Mouse (Mus musculus): ENCODE data around the gene Osm.
A peak's percentile ranks its signal among the peaks of the same experiment; 100 is the strongest.

Gene Osm

DNA sequence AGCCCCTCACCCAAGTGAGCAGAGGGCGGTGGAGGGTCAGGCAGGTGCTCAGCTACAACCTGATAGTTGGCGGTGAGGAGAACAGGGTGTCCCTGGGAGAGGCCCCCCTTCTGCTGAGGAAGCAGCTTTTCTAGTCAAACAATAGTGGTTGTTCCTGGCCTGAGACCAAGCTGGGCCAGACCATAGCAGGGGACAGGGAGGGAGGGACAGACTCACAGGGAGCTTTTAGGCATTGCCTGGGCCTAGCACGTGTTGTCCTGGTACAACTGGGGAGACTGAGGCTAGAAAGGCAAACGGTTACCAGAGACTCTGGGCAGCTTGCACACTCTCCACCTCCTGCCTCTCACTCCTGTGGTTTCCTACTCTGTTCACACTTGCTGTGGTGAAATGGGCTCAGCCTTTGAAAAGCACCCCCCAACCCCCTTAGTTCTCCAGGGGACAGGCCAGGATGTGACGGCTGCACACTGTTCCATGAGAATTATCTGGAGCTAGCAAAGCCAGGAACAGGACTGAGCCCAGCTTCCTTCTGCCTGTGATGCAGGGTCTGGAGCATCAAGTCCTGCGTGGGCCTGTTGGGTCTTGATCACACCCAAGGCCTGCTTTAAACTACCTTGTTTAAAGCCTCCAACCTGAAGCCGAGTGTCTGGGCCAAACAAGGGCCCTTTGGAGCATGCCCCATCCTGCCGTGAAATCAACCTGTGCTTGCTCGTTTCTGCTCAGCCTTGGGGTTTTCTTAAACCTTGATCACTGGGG lies 19.8 kb upstream of the Osm start:
- DNase-seq = peak; percentile 84 to 91

GRCm38 (mm10) chr11:4217914-4218629 lies 18.1 kb upstream of the Osm start, which contains the start of gene Castor1:
TSS of gene Castor1 (plus strand) at chr11:4218225.
- peak; percentile 98 to 99 for DNase-seq

GRCm38 (mm10) chr11:4218637-4219036 lies 17.6 kb upstream of the Osm start:
- no peak for DNase-seq

GRCm38 (mm10) chr11:4219317-4219751 lies 16.9 kb upstream of the Osm start:
- peak; percentile 91 to 92 for DNase-seq

GRCm38 (mm10) chr11:4219908-4220307 lies 16.3 kb upstream of the Osm start:
- DNase-seq = no peak

GRCm38 (mm10) chr11:4220443-4221400 lies 15.5 kb upstream of the Osm start:
- DNase-seq = peak; percentile 75 to 92

GRCm38 (mm10) chr11:4222046-4222950 lies 13.9 kb upstream of the Osm start:
- DNase-seq = no peak

- no peak for DNase-seq
These were observed 12.6 kb upstream of the Osm start for GRCm38 (mm10) chr11:4223393-4224188.

- DNase-seq = no peak
These were observed 12.0 kb upstream of the Osm start for GRCm38 (mm10) chr11:4224223-4224622.

GRCm38 (mm10) chr11:4226569-4227325 lies 9.5 kb upstream of the Osm start:
- DNase-seq = no peak

DNA sequence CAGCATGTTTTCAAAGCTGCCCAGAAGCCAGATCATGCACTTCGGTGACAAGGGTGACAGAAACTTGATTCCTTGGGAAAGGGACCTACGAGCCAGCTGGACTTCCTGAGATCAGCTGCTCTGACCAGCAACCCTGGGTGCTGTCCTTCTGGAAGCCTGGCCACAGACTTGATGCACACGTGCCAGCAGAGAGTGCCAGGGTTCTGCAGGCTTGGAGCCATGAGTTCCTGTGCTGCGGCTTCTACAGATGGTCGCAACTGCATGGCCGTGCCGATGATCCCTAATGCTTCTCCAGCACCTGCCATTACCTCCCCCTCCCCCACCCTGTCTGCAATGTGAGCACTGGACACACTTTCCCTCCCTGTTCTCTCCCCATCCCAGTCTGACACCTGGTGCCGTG lies 7.8 kb upstream of the Osm start:
- peak in 1 of 2 experiments; percentile 50 for DNase-seq

- DNase-seq = no peak
These were observed 6.4 kb upstream of the Osm start for GRCm38 (mm10) chr11:4229841-4230240.

DNA sequence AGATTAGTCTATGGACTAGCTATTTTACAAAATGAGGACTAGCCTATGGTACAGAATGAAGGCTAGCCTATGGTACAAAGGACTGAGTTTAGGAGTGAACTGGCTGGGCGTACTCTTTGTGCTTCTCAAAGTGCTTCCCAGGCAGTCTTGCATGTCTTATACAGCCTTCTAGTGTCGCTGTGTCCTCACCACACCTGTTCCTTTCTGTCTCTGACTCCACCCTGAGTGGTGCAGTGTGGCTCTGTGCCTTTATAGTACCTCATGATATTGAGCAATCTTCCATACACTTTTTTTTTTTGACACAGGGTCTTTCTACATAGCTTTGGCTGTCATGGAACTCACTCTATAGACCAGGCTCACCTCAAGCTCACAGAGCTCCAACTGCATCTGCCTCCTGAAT lies 4.8 kb upstream of the Osm start:
- DNase-seq = no peak

DNA sequence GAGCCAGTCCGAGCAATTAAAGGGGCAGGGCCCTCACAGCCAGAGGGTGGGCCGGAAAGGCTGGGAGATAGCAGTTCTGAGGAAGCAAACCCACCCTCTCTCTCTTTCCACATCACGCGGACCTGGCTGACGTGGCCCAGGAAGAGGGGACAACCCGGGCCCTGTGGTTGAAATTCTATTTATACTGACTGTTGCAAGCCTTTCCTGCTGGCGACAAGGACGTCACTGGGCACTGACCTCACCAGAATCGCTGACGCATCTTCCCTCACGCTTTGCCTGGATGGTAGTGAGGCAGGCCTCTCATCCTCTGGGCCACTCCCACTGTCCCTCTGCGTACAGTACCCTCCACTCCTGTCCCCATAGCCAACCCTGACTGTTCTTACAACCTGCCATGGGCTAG lies 3.6 kb upstream of the Osm start:
- DNase-seq = no peak

DNA sequence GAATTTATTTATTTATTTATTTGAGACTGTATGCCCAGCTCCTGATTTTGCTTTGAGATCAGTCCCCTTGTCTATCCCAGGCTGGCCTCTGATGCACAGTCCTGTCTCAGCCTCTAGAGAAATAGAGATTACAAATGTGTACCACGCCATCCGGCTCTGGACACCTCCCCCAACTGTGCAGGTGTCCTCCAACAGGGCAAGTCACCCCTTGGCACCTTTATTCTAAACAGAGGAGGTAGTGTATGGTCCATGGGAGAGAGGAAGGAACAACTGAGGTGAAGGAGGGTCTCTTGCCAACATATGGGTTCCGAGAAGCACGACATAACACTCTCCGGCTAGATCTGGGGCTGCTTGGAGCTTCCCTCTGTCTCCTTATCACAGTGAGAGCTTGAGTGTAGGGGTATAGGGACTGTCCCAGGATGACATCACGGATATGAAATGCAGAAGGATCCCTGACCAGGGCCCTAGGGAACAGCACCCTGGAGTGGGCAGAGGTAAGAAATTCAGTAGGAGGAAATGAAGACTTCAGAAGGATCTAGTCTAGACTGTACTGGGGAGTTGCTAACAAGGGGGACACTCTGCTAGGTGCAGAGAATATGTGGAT lies 1.1 kb upstream of the Osm start:
- no peak for DNase-seq

DNA sequence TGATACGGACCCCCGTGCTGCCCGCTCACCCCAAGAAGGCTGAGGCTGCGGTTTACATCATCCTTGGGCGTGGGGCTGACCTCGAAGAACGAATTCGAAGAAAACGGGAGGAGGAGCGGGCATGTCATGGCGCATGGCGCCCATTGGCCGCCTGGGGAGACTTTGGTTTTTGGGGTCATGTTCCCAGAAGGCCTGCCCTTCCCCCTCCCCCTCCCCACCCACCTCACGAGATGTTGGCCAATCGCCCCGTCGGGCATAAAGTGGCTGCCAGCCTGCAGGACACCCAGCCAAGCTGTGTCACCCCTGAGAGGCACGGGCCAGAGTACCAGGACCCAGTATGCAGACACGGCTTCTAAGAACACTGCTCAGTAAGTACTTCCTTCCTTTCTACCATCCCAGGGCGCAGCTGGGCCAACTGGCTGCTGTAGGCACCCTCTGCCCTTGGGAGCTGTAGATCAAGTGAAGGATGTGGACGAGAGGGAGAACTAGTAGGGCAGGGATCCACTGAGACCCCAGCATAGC lies 387 bp downstream of the Osm start:
- DNase-seq = no peak

DNA sequence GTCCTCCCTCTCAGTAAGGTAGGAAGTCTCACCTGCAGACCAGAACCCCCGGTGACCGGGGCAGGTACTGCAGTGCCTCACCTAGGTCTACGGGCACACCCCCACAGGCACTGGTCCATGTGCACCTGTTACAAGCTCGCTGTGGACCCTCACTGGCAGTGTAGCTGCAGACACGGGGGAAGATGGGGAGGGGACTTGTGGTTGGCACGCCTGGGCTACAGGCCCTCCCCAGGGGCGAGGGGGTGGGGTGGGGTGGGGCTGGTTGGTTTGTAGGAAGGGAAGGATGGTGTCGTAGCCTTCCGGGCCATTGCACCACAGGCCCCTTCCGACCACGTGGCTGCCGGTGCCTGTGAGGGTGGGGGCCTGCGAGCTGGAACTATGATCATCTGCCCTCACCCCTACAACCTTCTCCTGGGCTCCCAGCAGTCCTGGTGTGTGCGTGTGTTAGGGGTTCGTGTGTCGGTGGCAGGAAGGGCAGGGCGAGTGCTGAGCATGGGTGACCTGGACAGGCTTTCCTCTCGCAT lies 1.2 kb downstream of the Osm start:
- DNase-seq = peak in 1 of 2 experiments; percentile 40

DNA sequence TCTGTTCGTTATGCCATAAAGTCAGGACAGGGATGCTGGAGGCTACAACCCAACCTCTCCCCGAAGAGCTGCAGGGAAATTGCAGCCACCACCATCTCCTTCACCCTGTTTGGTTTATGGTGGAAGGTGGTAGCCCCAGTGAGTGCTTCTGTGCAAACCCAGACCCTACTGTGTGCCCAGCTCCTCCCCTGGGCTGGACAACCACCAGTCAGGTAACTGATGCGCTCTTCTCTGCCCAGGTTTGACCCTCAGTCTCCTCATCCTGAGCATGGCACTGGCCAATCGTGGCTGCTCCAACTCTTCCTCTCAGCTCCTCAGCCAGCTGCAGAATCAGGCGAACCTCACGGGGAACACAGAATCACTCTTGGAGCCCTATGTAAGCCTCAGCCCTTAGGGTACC lies 1.9 kb downstream of the Osm start:
- DNase-seq = no peak

- no peak for DNase-seq
These were observed 3.5 kb downstream of the Osm start for GRCm38 (mm10) chr11:4239691-4240090.
